Mouse (Mus musculus) WW6 (cell line): Measurements from ENCODE around the gene Paxx.

Experiments used
- DNase-seq: peaks from one replicate; pipeline ENCODE4 v3.0.0-alpha.2; 2013; ENCODE audit warnings: low read depth, low spot score

The Paxx gene

DNA sequence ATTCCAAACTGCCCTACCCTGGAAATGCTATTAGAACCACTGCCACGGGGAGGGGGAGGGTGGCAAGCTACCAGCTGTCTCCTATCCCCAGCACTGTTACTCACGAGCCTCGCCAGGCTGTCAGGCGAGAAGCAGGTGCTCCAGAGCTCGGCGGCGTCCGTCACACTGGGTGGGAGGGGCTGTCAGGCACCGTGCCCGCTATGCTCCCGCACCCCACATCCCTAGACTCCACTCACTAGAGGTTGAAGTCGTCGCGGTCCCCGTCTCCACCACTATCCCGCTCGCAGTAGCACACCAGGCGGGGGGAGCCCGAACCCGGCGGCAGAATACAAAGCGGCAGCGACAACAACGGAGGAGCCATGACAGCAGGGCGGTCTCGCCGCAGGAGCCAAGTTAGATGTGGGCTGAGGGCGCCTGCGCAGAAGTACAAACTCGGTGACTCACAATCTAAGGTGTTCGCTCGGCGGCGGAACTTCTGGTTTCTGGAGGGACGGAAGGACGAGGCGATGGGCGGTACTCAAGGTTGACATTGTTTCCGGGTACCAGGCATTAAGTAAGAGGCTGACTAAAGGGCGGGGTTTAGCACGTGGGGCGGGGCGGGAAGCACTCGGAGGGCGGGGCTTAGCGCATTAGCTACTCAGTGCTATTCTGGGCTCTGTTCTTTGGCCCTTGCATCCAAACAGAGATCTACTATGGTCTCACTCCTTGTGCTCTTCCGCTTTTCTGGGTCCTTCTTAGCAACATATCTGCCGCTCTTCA lies at the start of gene Paxx:
Gene Paxx (minus strand): TSS at position 544 of the 759 bp plus-strand sequence.
- DNase-seq: peak; percentile 86

GRCm38 (mm10) chr2:25509912-25510311 lies 49.0 kb upstream of the Paxx start:
- DNase-seq: no peak

DNA sequence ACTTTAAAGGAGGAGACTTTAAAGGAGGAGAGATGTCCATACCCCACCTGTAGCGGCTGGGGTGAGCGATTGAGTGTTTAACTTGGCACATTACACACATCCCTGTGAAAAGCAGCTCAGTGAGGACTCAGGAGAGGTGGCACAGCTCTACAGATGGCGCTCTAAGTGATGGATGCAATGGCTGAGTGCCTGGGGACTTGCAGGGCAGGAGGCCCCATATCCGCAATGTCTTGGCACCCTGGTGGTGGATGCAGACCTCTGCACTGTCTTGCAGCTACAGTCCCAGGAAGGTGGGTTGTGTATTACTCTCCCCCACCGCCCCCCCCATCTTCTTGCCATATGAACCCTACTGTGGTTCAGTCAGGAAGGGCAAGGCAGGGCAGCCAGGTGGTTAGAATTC lies 46.1 kb upstream of the Paxx start:
- no peak for DNase-seq

DNA sequence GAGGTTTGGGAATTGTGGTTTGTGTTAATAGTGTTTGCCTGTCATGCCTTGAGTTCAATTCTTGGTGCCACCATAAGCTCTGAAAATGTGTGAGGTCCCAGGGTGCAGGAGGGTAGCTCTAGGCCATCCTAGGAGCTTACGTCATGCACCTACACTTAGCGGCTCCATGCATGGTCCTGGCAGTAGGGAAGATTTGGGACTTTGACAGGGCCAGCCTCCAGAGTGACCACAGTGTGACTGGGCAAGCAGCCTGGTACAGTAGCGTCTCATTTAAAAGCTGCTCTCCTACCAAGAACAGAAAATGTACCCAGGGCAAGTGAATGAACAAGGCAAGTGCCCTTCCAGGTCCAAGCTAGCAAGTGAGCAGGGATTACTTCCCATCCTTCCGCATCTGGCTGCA lies 45.0 kb upstream of the Paxx start:
- DNase-seq: no peak

- DNase-seq: no peak
These were observed 44.1 kb upstream of the Paxx start for GRCm38 (mm10) chr2:25505000-25505399.

DNA sequence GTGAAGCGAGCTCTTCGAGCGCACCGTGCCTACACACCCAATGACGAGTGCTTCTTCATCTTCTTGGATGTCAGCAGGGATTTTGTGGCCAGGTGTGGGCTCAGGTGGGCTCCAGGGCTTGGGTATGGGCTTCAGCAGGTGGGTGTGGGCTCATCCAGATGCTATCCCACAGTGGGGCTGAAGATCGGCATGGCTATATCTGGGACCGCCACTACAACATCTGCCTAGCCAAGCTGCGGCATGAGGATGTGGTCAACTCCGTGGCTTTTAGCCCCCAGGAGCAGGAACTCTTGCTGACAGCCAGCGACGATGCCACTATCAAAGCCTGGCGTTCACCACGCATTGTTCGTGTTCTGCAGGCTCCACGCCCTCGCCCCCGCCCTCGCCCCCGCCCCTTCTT lies 43.6 kb upstream of the Paxx start:
- no peak for DNase-seq

- DNase-seq: no peak
These were observed 41.8 kb upstream of the Paxx start for GRCm38 (mm10) chr2:25502726-25503125.

GRCm38 (mm10) chr2:25501593-25502486 lies 40.9 kb upstream of the Paxx start, which contains the start of gene C8g:
Gene C8g, minus strand, starts transcription at chr2:25501719.
- DNase-seq: no peak

DNA sequence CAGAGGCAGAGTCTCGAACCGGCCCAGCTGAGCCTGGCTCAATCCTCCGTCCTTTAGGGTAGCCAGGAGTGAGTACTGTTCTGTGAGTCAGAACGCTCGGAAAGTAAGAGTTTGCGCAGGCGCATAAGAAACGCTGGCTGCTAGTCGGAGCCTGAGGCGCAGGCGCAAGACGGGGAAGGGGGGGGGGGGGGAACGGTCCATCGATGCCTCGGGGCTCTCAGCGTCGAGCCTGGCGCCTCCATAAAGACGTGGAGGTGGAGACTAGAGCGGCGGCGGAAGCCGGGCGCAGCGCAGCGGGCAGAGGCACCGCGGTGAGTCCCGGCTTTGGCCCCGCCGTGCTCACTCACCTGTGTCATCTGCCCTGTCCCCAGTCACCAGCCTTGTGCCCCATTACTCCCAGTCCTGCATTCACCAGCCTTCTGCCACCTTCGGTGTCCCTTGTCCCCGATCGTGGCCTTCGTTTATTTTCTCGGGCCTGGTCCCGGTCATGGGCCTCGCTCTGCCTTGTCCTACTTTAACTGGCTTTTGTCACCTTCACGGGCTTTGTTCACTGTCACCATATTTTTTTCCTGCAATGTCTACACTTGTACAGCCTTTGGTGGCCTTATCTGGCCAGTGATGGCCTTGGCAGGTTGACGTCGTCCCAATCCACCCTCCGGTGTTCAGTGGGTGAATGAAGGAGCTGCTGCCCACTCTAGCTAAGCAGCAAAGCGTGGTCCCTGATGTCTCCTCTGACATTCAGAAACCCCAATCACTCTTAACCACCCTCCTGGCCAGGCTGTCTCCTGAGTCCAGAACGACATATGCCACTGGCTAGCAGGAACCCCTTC lies 39.9 kb upstream of the Paxx start, which contains the start of gene Fbxw5:
Gene Fbxw5 (plus strand): TSS at position 175 of the 830 bp plus-strand sequence.
- DNase-seq: peak; percentile 86

DNA sequence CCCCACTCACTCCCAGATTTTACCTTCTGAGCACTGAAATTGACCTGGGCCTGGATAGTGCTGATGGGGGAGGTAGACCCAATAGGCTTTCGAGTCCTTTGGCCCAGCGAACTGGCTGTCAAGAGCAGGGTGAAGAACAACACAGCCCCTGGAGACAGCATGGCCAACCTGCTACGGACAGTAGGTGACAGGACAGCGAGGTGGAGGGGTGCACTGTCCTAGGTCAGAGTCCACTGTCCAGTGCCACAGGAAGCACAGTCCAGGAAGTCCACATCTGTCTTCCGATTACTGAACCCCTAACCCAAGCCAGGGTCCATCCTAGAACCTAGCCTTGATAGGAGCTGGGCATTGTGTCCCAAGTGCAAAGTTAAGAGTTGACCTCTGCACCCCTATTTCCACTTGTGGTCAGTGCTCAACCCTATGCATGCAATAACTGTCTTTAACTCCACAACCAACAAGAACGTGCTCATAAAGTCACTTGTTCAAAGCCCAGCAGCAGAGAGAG lies 39.2 kb upstream of the Paxx start:
- no peak for DNase-seq

- DNase-seq: no peak
These were observed 38.0 kb upstream of the Paxx start for GRCm38 (mm10) chr2:25498622-25499478.

DNA sequence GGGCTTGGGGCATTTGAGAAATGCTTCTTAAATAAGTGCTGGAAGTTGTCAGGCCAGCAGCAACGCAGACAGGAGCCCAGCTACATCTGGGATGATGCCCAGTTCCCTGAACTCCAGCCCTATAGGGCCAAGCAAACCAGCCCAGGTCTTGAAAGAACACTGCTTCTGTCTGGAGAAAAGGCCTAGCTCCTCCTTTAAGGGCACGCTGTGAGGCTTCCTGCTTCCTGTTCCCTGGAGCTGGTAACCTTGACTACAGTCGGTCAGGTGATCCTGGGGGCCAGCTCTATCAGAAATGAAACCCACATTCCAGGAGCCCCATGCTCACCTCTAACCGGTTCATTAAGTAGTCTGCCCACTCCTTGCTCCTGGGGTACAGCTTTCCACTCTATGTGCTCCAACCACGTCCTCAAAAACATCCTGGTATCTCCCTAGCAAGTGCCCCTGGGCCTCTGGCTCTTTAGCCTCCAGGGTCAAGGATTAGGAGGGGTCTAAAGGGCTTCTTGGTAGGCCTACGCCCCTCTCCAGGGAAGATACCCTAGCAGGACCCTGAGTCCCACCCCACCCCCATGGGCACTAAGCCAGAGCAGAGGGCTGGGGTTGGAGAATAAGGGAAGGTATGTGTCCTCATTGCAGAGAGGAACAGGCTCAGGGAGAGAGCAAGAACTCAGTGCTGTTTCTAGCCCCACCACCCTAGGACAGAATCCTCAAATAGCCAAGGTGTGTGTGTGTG lies 37.1 kb upstream of the Paxx start:
- no peak for DNase-seq

- DNase-seq: no peak
These were observed 35.6 kb upstream of the Paxx start for GRCm38 (mm10) chr2:25496462-25496861.

DNA sequence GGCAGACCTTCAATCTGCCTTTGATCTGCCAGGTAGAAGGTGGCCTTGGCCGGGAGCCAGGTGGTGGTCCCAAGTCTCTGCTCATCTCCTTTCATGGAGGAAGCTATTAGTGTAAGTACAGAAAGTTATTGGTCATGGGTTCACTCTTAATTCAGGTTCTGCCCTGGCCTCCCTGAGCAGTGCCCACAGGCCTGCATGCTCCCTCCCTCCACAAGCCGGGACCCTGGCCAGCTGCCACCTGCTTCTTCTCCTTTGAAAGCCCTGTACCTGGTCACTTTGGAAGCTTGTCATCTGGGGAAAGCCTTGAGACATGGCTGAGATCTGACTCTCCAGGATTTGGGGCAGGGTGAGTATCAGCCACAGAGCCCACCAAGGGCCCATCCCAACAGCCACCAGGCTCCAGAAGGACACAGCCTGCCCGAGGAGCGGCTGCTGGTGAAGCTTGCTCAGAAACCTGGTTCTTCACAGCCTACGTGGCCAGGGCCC lies 32.6 kb upstream of the Paxx start, which contains the start of gene Lcn12:
Gene Lcn12 (minus strand): TSS at position 436 of the 486 bp plus-strand sequence.
- DNase-seq: no peak

- no peak for DNase-seq
These were observed 32.1 kb upstream of the Paxx start for GRCm38 (mm10) chr2:25492988-25493387.

DNA sequence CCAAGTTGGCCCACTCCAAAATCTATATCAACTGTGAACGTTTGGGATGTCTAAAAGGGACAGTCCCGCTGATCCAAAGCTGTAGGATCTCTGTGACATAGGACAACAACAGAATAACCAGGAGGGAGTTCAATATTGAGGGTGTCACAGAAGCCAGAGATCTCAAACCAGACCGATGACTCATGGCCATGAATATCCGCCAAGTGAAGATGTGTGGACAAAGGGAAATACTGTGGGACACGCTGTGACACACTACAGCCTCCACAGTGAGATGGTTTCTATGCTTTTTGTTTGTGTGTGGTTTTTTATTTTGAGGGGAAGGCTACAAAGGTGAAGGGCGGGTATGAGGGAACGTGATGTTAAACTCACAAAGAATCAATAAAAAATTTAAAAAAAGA lies 27.8 kb upstream of the Paxx start:
- no peak for DNase-seq

GRCm38 (mm10) chr2:25487965-25488670 lies 27.2 kb upstream of the Paxx start:
- DNase-seq: no peak

DNA sequence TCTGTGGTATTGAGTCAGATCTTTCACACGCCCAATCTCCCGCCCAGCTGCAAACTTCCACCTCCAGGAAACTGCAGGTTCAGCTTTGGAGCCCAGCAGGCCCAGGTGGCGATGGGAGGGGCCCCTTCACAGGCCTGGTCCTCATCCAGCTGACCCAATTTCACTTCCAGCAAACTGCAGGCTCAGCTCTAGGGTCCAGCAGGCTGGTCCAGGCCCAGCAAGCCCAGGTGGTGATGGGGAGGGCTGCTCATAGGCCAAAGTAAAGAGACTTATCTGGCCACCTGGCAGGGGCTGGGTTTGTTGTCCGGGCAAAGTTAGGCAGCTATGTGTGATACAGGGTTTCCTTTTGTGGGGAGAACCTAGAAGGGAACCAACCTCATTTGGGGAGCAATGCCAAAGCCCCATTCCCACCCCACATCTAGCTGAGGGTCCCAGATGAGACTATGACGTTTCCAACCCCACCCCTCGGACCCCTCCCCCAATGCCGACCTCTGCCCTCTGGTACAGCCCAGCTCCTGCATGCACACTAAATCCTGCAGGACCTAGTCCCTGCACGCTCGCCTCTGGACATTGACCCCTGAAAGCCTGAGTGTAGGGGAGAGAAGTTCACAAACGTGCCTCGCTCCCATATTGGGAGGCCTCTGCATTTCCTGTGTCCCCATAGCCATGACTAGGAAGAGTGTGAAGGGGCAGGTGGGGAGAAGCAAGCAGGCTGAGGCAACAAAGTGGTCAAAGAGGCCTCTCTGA lies 24.2 kb upstream of the Paxx start:
- no peak for DNase-seq
